Mouse (Mus musculus) olfactory bulb, adult 2 months (tissue): ENCODE data around the gene Atp8a2.

Experiments
- CTCF ChIP-seq: fragments of 200-500 bp; IDR thresholded peaks from 2 replicates; pipeline ENCODE4 v1.5.1; 2012; ENCODE audit warnings: low read depth, mild to moderate bottlenecking, low read length, moderate library complexity; ENCODE audit not compliant: insufficient read depth
- POLR2A ChIP-seq: fragments of 200-500 bp; IDR thresholded peaks from 2 replicates; pipeline ENCODE4 v1.6.1; 2012; ENCODE audit warnings: mild to moderate bottlenecking, low read depth, low read length, moderate library complexity; ENCODE audit not compliant: insufficient read depth

GRCm38 (mm10) chr14:60015891-60016290 lies 181.1 kb downstream of the Atp8a2 start:
- peak; percentile 61 for TF ChIP-seq CTCF
- TF ChIP-seq POLR2A, result no peak
